Mouse (Mus musculus) brown adipose tissue, adult 24 weeks (tissue): ENCODE data around the gene Dnase1l2. TPM values are rescaled to one million over a fixed set of nuclear protein-coding genes. Genes with fewer than 3 reads are reported as not detected.
"Not testable (repeated sequence)": the region's sequence is repeated elsewhere in the genome, so short reads cannot be mapped to it uniquely, and the experiment has no call there.

Source experiments
- H3K27ac ChIP-seq: fragments of 200-500 bp; replicated peaks from 2 replicates; pipeline ENCODE4 v1.5.1; 2012; ENCODE audit warnings: low read depth, mild to moderate bottlenecking, low read length
- H3K4me1 ChIP-seq: fragments of 200-500 bp; 2 replicates; pipeline ENCODE4 v1.6.1; 2012; ENCODE audit warnings: low read length, mixed read lengths; ENCODE audit not compliant: control insufficient read depth, insufficient read depth, insufficient read length
- H3K4me3 ChIP-seq: fragments of 200-500 bp; 2 replicates; pipeline ENCODE4 v1.5.1; 2012; ENCODE audit warnings: low read depth, mild to moderate bottlenecking, low read length, moderate library complexity; ENCODE audit not compliant: insufficient read depth
- polyA plus RNA-seq: library from polyadenylated mRNA; stranded (reverse); fragments of >200 nt; gene quantifications from 2 replicates; pipeline ENCODE4 v1.2.4, GENCODE M21; 2012; ENCODE audit not compliant: missing spikeins, insufficient read depth, insufficient read length

Dnase1l2 gene
- polyA plus RNA-seq, 1 experiment: not detected

DNA sequence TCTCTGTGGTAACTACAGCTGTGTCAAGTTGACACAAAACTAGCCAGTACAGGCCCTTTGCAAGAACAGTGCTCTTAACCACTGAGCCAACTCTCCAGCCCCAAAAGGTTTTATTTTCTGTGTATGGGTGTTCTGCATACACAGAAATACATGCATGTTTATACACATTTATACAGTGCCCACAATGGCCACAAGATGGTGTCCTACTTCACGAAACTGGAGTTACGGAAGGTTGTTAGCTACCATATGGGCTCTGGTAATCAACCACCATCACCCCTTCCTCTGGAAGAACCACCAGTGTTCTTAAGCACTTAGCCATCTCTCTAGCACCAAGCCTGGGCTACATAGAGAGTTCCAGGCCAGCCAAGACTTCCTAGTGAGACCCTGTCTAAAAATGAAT lies 18.7 kb upstream of the Dnase1l2 start:
- no peaks in the 10 kb centered on the region for H3K4me1 ChIP-seq
- no peak overlapping the region for H3K4me3 ChIP-seq
- H3K27ac ChIP-seq: no peak overlapping the region

DNA sequence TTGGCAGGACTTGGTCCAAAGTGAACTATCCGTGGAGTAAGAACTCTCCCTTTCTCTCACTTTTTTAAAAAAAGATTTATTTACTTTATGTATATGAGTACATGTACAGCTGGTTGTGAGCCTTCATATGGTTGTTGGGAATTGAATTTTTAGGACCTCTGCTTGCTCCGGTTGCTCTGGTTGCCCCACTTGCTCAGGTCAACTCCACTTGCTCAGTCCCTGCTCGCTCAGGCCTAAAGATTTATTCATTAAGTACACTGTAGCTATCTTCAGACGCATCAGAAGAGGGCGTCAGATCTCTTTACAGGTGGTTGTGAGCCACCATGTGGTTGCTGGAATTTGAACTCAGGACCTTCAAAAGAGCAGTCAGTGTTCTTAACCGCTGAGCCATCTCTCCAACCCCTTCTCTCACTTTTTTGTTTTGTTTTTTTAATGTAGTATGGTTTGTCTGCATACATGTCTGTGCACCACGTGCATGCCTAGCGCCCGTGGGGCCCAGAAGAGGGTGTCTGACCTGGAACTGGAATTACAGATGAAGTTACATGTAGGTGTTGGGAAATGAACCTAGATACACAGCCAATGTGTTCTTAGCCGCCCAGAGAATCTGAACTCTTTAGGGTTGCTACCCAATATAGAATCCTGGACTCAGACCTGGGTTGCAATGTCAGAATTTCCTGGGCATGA lies 12.8 kb upstream of the Dnase1l2 start:
- H3K4me1 ChIP-seq, H3K27ac ChIP-seq: not testable (repeated sequence)
- H3K4me3 ChIP-seq: 0 out of 2 replicates have a peak overlapping the region, but pooled peaks have one; percentile 17

DNA sequence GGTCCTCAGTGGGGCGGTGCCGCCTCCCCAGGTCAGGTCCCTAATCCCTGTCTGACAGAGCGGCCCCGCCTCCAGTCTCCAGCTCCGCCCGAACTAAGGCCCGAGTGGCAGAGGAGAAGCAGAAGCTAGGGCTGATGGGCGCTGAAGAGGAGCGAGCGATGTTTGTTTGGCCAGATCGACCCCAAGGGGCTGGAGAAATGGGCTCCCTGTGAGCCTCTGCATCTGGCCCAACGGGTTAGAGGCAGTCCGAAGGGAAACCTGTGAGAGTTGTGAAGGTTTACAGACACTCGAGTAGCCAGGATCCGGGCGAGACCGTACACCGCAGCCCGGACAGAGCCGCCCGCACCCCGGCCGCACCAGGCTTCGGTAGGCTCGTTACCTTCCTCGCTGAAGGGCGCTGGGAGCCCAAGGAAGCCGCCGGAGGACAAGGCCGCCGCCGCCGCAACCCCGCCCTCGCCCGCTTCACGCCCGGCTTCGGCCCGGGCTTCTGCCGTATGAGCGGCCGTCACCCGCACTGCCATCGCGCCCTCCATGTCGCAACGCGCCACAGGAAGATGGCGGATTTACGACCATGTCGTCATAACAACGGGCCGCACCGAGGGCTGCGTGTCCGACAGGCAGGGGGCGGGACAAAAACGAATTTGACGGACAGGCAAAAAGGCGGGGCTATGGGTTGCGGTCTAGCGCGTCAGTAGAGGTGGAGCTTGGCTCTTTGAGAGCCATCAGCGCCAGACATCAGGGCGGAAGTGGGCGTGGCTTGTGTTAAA lies 12.0 kb upstream of the Dnase1l2 start:
- Histone ChIP-seq H3K4me3 (peak overlapping the region; percentile 74), H3K27ac (peak overlapping the region; percentile 79), H3K4me1 (no peaks in the 10 kb centered on the region)

DNA sequence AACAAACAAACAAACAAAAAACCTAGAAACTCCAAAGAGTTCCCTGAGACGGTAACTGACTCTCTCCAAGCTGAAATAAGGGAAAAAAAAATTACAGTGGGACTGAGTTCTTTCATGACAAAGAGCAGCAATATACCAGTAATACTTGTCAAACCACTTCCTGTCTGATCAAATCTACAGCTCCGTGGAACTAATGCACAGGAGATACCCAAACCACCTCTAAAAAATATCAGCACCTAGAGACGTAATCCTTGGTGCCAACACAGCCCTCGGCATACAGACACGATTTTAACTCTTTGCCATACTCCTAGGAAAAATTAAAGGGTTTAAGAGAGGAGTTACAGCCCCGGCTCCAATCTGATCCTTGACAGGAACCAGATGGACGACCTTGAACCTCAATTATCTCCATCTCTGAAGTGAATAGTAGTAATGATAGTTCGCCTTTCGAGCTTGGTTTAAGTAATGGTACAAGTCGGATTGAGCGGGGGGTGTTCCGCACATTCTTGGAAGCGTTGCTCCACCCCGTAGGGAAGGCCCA lies 11.4 kb upstream of the Dnase1l2 start:
- H3K27ac ChIP-seq: peak overlapping the region; percentile 63

DNA sequence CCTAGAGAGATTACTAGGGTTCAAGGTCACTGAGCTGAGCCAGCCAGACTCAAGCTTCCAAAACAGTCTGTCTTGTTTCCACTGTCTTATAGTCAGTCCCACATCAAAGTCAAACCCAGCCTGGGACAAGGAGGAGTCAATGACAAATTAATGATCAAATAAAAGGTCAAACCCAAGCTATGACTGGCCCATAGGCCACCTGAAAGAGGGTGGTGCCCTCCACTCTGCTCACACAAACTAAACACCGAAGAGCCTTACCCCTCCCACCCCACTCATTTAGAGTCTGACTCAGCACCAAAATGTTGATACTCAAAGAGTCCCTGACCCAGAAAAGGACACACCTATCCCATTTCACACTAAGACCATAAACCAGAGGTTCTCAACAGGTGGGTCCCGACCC lies 10.5 kb upstream of the Dnase1l2 start:
- Histone ChIP-seq H3K4me3 (no peak overlapping the region), H3K27ac (no peak overlapping the region), H3K4me1 (no peaks in the 10 kb centered on the region)

More for the DNA sequence above, 11.4 kb upstream of the Dnase1l2 start:
- Histone ChIP-seq H3K4me1 (no peaks in the 10 kb centered on the region), H3K4me3 (peak overlapping the region; percentile 74)

DNA sequence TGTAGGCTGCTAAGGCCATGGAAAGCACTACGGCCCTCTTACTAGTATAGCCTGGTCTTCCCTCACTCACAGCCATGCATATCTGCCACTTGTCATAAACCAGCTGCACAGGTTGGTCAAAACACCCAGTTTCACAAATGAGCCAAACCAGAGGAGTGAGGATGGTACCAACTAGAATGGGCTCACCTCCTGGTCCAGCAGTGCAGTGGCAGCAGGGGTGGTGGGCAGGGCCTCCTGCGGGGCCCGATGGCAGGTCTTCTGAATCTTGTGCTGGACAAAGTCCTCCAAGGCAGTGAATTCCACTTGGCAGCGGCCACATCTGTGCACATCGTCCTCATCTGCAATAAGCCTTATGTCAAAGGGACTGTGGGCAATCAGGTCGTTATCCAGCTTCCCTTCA lies 8.3 kb upstream of the Dnase1l2 start:
- Histone ChIP-seq H3K27ac (no peak overlapping the region), H3K4me1 (no peaks in the 10 kb centered on the region), H3K4me3 (no peak overlapping the region)

DNA sequence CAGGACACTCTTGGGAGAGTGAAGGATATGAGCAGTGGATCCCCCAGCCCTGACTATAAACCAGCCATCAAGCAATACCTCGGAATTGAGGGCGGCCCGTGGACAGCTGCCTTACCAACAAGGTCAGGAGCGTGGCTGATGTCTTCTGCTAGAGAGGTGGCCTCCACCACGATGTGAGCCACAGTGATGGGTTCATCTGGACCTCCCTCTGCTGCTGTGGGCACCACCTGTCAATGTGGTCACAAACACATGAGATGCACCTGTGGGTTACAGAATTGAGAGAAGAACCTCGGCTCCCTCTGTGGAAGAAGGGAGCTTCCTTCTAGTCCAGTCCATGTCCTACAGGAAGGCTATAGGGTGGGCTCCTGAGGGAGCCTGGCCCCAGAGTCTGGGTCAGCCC lies 6.6 kb upstream of the Dnase1l2 start:
- Histone ChIP-seq H3K27ac (no peak overlapping the region), H3K4me3 (no peak overlapping the region), H3K4me1 (no peaks in the 10 kb centered on the region)

DNA sequence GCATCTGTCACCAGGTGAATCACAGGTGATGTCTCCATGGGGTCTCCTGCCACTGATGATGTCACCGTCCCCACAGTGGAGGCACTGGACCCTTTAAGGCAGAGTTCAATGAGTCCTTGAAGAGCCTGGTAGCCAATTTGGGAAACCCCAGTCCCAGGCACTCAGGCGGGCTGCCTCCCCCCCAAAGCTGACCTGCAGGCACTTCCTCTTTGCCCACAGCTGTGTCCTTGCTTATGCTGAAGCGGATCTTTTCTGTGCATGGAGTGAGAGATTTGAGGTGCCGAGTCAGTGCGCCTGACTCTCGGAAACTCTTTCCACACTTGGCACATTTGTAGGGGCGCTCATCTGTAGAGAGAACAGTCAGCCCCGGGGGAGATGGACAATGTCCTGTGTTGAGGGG lies 3.7 kb upstream of the Dnase1l2 start:
- H3K4me3 ChIP-seq: no peak overlapping the region
- H3K4me1 ChIP-seq: no peaks in the 10 kb centered on the region
- no peak overlapping the region for H3K27ac ChIP-seq

DNA sequence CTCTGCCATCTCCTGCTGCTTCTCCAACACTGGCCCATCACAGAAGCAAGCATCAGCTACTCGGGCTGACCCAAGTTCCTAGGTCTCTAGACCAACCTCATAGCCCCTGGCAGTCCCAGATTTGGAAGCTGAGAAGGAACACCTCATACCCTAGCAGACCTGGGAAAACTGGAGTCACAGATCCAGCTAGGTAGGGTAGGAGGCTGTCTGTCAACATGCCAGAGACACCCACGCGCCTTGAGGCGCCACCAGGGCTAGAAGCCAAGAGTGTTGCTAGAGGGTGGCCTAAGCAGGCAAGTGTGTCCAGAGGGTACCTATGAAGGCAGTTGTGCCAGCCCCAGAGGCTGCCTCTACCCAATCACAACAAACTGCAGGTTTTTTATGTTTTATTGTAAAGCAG lies 504 bp upstream of the Dnase1l2 start:
- Histone ChIP-seq H3K4me3 (no peak overlapping the region), H3K27ac (no peak overlapping the region), H3K4me1 (no peaks in the 10 kb centered on the region)

DNA sequence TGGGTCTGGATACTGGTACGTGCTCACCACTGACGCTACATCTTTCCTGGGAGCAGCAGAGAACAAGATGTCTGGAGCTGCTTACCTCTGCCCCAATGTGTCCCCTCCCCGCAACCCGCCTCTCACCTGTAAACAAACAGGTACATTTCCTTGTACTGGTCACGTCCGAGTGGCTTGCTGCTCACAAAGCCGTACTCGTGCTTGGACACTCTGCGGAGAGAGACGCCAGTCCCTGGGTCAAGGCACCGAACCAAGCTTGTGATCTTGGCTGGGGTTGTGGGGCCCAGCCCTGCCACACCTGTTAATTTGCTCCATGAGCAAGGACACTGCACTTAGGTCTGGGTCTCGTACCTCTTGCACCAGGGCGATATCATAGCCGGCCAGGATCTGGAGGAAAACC lies 798 bp downstream of the Dnase1l2 start:
- Histone ChIP-seq H3K27ac (no peak overlapping the region), H3K4me1 (no peaks in the 10 kb centered on the region), H3K4me3 (no peak overlapping the region)

DNA sequence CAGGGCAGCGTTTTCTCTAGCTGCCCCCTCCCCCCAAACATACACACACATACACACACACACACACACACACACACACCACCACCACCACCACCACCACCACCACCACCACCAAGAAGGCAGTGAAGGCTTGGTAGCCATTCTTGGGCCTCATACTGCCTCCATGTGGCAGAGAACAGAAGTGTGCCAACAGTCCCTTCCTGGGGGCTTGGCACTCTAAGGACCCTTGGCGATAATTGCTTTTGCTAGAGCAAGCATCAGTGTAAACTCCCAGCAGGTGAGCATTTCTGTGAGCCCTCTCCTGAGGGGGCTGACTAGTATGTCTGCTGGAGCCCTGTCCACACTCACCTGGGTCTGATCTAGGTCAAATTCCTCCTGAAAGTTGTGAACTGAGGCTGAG lies 1.8 kb downstream of the Dnase1l2 start:
- H3K27ac ChIP-seq: no peak overlapping the region
- no peaks in the 10 kb centered on the region for H3K4me1 ChIP-seq
- H3K4me3 ChIP-seq: no peak overlapping the region

DNA sequence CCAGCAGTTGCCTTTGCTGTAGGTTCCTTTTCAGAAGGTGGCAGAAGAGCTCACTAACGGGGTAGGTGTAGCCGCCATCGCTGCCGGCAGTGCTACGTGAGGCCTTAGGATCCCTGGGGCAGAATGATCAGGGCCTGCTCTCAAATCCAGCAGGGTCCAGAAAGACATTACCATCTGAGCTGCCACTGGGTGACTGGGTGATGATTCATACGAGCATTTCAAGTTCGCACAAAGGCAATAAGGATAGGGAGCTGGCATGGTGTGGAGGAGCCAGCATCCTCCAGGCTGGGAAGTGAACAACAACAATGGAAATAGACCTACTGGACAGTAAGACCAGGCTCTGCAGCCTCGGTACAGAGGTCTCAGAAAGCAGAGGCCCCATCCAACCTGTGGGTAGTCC lies 2.5 kb downstream of the Dnase1l2 start:
- no peak overlapping the region for H3K4me3 ChIP-seq
- no peaks in the 10 kb centered on the region for H3K4me1 ChIP-seq
- H3K27ac ChIP-seq: no peak overlapping the region

DNA sequence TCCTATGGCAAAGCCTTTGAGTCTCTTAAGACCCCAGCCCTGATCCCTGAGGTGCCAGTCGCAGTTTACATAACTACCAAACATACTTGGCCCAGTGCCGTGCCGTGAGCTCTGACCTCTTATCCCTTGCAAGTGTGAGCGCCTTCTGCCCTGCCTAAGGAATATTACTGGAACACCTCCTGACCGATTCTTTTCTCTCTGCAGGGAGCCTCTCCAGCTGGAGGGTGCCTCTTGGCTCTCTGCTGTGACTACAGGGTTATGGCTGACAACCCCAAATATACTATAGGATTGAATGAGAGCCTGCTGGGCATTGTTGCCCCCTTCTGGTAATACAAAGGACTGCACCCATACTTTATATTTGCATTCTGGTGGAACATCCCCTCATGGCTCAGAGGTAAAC lies 5.9 kb downstream of the Dnase1l2 start:
- no peak overlapping the region for H3K4me3 ChIP-seq
- no peaks in the 10 kb centered on the region for H3K4me1 ChIP-seq
- 0 out of 2 replicates have a peak overlapping the region, but pooled peaks have one; percentile 22 for H3K27ac ChIP-seq

DNA sequence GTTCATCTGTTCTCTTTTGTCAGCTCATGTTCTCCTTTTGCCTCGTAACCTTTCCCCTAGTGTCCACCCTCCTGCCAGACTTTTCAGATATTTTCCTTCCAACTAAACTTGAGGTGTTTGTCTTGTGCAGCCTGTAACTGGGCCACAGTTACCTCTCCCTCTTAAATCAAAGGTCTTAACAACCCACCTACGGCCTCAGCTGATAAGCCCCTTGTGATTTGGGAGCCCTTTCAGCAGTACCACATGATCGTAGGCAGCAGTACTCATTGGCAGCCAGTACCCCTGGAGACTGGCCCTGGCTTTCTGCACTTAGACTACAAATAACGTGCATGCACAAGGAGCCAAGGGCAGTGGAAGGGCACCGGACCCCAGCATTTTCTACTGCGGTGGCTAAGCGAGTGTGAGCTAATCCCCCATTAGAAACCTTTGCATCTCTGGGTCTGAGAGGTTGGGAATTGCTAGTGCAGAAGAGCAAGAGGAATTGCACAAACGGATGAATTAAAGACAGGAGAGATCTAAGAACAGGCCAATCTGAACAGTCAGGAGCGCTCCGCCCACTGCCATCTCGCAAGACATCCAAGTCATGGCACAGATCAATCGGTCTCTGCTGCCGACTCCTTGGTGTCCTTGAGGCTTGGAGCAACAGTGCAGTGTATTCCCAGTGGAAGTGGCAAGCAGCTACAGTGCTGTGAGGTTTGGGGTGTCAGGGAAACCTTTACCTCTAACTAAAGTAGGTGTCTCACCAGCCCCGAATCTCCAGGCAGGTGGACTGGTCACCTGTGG lies 13.5 kb downstream of the Dnase1l2 start:
- peak overlapping the region; percentile 43 for H3K4me3 ChIP-seq
- peaks cover 7% of the 10 kb centered on the region; the same call in 1 of the 2 replicates for H3K4me1 ChIP-seq
- peak overlapping the region; percentile 89 for H3K27ac ChIP-seq

DNA sequence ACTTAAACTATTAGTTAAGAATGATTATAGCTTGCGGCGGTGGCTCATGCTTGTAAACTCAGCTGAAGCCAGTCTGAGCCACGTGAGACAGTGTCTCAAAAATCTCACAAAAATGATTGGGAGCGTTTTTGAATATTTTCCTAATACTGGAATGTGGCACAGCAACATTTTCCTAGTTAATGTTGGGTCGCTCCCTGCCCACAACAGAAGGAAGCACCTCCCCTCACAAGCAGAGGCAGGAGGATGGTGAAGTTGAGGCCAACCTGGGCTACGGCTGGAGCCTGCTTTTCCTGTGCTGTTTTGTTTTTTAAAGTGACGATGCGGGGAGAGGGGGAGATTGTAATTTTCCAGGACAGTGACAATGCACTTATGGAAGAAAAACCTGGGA lies 15.7 kb downstream of the Dnase1l2 start:
- Histone ChIP-seq H3K27ac (peak overlapping the region; percentile 89), H3K4me1 (peaks cover 7% of the 10 kb centered on the region; the same call in 1 of the 2 replicates), H3K4me3 (peak overlapping the region; percentile 91)
